Mouse (Mus musculus): Measurements from ENCODE around the gene Abcg1. TPM values are rescaled to one million over a fixed set of nuclear protein-coding genes. Genes with fewer than 3 reads are reported as not detected.

Gene Abcg1
- polyA plus RNA-seq, 1 experiment from 2014 or later = 8.9 TPM

DNA sequence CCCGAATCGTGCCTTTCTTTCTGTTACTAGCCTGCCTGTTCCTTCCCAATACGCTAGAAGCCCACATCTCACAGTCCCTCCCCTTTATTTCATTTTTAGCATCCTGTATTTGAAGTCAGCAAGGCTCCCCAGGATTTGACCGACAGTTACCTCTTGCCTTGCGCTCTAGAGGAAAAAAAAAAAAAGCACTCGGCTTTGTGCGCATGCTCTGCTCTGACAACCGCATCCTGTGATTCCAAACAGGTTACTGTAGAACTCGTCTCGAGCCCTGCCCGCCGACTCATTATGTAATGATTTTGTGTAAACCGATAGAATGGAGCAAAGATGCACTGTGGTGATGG lies 1.2 kb downstream of the Abcg1 start:
- WGBS (ENCODE audit: insufficient replicate concordance) = 2% methylated on average over 13 of the region's 13 CpGs
- no peak for TF ChIP-seq CTCF (IDR thresholded peaks at IDR 0.05; ENCODE audit: low read depth)
- no peak for TF ChIP-seq EP300 (IDR thresholded peaks at IDR 0.05; ENCODE audit: low read depth)
- peak overlapping the region; percentile 90 for H3K4me2 ChIP-seq (ENCODE audit: low read depth, low read length)
- H3K4me1 ChIP-seq (ENCODE audit: insufficient read depth) = peaks cover 49% of the 10 kb centered on the region
- H3K36me3 ChIP-seq (replicated peaks; ENCODE audit: insufficient read depth, low read length) = no peaks in the 10 kb centered on the region
- ATAC-seq (peak; percentile 38), DNase-seq (peak; percentile 64)
- H3K27ac ChIP-seq (ENCODE audit: low read depth) = peak overlapping the region; percentile 82
- peak overlapping the region; percentile 67 for H3K9ac ChIP-seq (replicated peaks)
- H3K4me3 ChIP-seq (ENCODE audit: low read depth, low read length) = peak overlapping the region; percentile 66
- H3K27me3 ChIP-seq (ENCODE audit: insufficient read depth, low read length) = peaks cover 9% of the 10 kb centered on the region; the same call in 1 of the 2 replicates
- H3K9me3 ChIP-seq (ENCODE audit: low read length) = peaks cover under 1% of the 10 kb centered on the region

DNA sequence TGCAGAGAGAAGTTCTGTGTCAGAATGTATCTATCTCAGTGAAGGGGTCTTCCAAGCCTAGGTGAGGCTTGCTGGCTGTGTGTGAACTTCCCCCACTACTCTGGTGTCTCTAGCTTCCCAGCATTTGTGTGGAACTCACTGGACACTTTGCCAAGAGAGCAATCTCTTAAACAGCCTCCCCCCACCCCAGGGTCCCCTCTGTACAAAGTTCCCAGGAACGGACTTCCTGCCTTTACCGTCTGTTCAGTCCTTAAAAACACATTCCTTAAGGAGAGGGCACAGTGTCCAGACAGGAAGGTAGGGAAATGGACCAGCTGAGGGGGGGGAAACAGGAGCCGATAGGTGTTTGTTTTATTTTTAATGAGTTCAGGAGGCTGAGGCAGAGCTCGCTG lies 2.7 kb downstream of the Abcg1 start:
- Histone ChIP-seq H3K27ac (ENCODE audit: low read depth) (peak overlapping the region; percentile 66; the same call in 1 of the 2 replicates), H3K4me3 (ENCODE audit: low read depth, low read length) (0 out of 2 replicates have a peak overlapping the region, but pooled peaks have one; percentile 2), H3K27me3 (ENCODE audit: insufficient read depth, low read length) (peaks cover 9% of the 10 kb centered on the region; the same call in 1 of the 2 replicates), H3K9ac (replicated peaks) (no peak overlapping the region), H3K9me3 (ENCODE audit: low read length) (no peaks in the 10 kb centered on the region), H3K36me3 (replicated peaks; ENCODE audit: insufficient read depth, low read length) (0 out of 2 replicates have a peak, but pooled peaks cover 4% of the 10 kb centered on the region), H3K4me2 (ENCODE audit: low read depth, low read length) (peak overlapping the region; percentile 90), H3K4me1 (ENCODE audit: insufficient read depth) (peaks cover 49% of the 10 kb centered on the region)
- no peak for ATAC-seq
- no peak for TF ChIP-seq CTCF (IDR thresholded peaks at IDR 0.05; ENCODE audit: low read depth)
- TF ChIP-seq EP300 (IDR thresholded peaks at IDR 0.05; ENCODE audit: low read depth) = no peak
- 43% methylated on average over 4 of the region's 4 CpGs for WGBS (ENCODE audit: insufficient replicate concordance)
- no peak for DNase-seq

DNA sequence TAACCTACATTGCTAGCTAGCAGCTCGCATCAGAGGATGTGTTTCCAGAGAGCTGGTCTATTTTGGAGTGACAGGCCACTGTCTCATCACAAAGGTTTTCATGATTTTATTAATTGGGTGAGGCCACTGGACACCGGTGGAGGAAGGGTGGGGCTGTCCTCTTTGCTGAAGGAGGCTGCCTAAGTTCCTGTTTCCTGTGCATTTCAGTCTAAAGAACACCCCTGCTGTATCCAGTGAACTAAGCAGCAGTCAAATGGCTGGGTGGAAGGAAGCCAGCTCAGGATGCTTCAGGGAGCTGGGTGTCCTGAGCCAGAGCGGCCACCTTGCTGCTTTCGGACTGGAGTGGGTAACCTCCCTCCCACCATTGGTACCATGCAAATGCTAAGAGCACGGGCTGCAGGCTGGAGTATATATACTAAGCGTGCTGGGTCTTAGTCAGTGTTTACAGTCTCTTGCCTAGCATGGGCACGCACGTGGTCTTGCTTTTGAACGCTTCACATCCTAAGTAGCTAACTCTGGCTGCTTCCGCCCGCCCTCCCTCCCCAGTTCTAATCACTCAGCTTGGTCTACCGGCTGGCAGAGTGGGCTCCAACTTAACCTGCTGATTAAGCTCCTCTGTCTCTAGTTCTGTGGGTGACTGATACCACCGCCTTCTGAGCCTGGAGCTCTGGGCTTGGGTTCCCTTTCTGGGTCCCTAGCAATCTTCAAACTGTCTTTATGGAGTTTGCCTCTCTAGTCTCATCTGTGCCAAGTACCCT lies 3.3 kb downstream of the Abcg1 start:
- H3K36me3 ChIP-seq (replicated peaks; ENCODE audit: insufficient read depth, low read length) = peaks cover 8% of the 10 kb centered on the region; the same call in 1 of the 2 replicates
- H3K4me1 ChIP-seq (ENCODE audit: insufficient read depth) = peaks cover 49% of the 10 kb centered on the region
- peaks cover 9% of the 10 kb centered on the region; the same call in 1 of the 2 replicates for H3K27me3 ChIP-seq (ENCODE audit: insufficient read depth, low read length)
- peak overlapping the region; percentile 66 for H3K27ac ChIP-seq (ENCODE audit: low read depth)
- DNase-seq (no peak), ATAC-seq (peak; percentile 28)
- no peak overlapping the region for H3K9ac ChIP-seq (replicated peaks)
- H3K4me3 ChIP-seq (ENCODE audit: low read depth, low read length) = 0 out of 2 replicates have a peak overlapping the region, but pooled peaks have one; percentile 2
- TF ChIP-seq EP300 (IDR thresholded peaks at IDR 0.05; ENCODE audit: low read depth) (peak; percentile 45; the same call in 1 of the 2 replicates), CTCF (IDR thresholded peaks at IDR 0.05; ENCODE audit: low read depth) (no peak)
- whole genome bisulfite sequencing (ENCODE audit: insufficient replicate concordance) = 21% methylated on average over 13 of the region's 13 CpGs
- no peaks in the 10 kb centered on the region for H3K9me3 ChIP-seq (ENCODE audit: low read length)
- H3K4me2 ChIP-seq (ENCODE audit: low read depth, low read length) = peak overlapping the region; percentile 90

DNA sequence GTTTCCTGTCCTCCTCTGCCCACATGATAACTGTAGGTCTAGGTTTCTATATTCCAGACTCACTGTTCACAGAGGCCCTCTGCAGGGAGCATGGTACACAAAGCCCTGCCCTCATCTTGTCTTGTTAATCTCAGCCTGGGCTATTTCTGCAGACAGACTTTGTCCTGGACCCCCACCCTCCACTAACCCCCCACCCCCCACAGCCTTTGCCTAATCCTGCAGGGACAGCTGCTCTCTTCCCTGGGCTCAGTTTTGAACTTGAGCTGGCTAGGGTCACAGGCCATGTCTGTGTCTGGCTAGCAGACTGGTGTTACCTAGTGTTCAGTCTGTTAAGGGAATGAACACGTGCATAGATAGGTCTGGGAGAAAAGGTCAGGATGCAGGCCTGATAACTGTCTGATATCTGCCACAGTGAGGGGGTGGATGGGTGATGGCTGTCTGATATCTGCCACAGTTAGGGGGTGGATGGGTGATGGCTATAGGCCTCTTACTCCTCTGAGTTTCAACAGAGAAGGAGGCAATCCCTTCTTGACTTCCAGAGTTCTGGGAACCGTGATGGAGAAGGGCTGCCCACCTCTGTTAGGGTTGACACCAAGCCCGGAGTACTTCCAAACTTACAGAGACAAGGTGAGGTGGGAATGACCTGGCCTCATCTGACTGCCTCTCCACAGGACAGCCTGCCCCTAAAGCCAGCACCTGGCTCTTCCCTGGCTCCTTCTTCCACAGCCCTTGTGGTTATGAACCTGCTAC lies 4.0 kb downstream of the Abcg1 start:
- TF ChIP-seq CTCF (IDR thresholded peaks at IDR 0.05; ENCODE audit: low read depth) (no peak), EP300 (IDR thresholded peaks at IDR 0.05; ENCODE audit: low read depth) (no peak)
- no peak for DNase-seq
- no peak for ATAC-seq
- peaks cover 9% of the 10 kb centered on the region; the same call in 1 of the 2 replicates for H3K27me3 ChIP-seq (ENCODE audit: insufficient read depth, low read length)
- H3K27ac ChIP-seq (ENCODE audit: low read depth) = peak overlapping the region; percentile 66
- WGBS (ENCODE audit: insufficient replicate concordance) = 58% methylated on average over 3 of the region's 3 CpGs
- peaks cover 8% of the 10 kb centered on the region; the same call in 1 of the 2 replicates for H3K36me3 ChIP-seq (replicated peaks; ENCODE audit: insufficient read depth, low read length)
- peaks cover 49% of the 10 kb centered on the region for H3K4me1 ChIP-seq (ENCODE audit: insufficient read depth)
- no peaks in the 10 kb centered on the region for H3K9me3 ChIP-seq (ENCODE audit: low read length)
- H3K4me3 ChIP-seq (ENCODE audit: low read depth, low read length) = no peak overlapping the region
- H3K4me2 ChIP-seq (ENCODE audit: low read depth, low read length) = peak overlapping the region; percentile 90
- H3K9ac ChIP-seq (replicated peaks) = no peak overlapping the region

DNA sequence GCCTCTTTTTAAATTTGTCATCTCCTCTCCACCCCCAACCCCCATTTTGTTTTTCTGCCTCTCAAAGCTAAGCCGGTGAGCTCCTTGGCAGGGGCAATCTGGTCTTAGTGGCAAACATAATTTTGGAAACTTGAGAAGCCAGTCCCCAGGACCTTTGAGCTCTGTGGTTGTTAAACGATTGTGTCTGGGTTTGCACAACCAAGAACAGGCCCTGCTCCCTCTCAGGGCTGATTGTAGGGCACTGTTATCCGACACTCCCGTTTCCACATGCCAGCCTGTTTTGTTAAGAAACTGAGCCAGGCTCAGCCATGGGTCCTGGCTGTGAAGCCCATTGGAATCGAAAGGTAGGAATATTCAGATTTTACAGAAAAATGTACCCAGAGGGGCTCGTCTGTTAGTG lies 8.6 kb downstream of the Abcg1 start:
- WGBS (ENCODE audit: insufficient replicate concordance) = 74% methylated on average over 6 of the region's 6 CpGs
- Histone ChIP-seq H3K27me3 (ENCODE audit: insufficient read depth, low read length) (no peaks in the 10 kb centered on the region), H3K4me3 (ENCODE audit: low read depth, low read length) (no peak overlapping the region), H3K27ac (ENCODE audit: low read depth) (no peak overlapping the region), H3K36me3 (replicated peaks; ENCODE audit: insufficient read depth, low read length) (peaks cover 11% of the 10 kb centered on the region; the same call in 1 of the 2 replicates), H3K9ac (replicated peaks) (no peak overlapping the region), H3K9me3 (ENCODE audit: low read length) (no peaks in the 10 kb centered on the region), H3K4me1 (ENCODE audit: insufficient read depth) (peaks cover 29% of the 10 kb centered on the region), H3K4me2 (ENCODE audit: low read depth, low read length) (no peak overlapping the region)
- DNase-seq = no peak
- no peak for TF ChIP-seq CTCF (IDR thresholded peaks at IDR 0.05; ENCODE audit: low read depth)
- TF ChIP-seq EP300 (IDR thresholded peaks at IDR 0.05; ENCODE audit: low read depth) = no peak
- no peak for ATAC-seq

DNA sequence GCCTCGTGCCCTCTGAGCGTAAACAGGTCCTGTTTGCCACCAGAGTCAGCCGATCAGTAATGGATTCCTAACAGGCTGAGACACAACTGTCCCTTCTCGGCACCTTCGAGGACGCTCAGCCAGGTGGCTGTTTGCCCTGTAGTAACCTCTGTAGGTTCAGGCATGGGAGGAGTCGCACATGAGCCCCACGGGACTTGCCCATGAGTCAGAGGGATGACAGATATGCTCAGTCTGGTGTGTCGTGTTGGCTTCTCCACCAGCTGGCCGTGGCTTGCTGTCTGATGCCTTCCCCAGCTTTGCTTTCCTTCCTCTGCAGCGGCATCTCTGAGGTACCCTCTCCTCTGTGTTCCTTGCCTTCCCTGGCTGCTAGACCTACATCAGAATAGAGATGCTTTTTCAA lies 9.6 kb downstream of the Abcg1 start:
- no peak for TF ChIP-seq CTCF (IDR thresholded peaks at IDR 0.05; ENCODE audit: low read depth)
- TF ChIP-seq EP300 (IDR thresholded peaks at IDR 0.05; ENCODE audit: low read depth) = no peak
- 50% methylated on average over 11 of the region's 11 CpGs for WGBS (ENCODE audit: insufficient replicate concordance)
- no peak overlapping the region for H3K4me2 ChIP-seq (ENCODE audit: low read depth, low read length)
- peak; percentile 58 for DNase-seq
- H3K27ac ChIP-seq (ENCODE audit: low read depth) = no peak overlapping the region
- peak; percentile 65 for ATAC-seq
- H3K36me3 ChIP-seq (replicated peaks; ENCODE audit: insufficient read depth, low read length) = peaks cover 11% of the 10 kb centered on the region
- no peaks in the 10 kb centered on the region for H3K9me3 ChIP-seq (ENCODE audit: low read length)
- peaks cover 30% of the 10 kb centered on the region for H3K4me1 ChIP-seq (ENCODE audit: insufficient read depth)
- no peaks in the 10 kb centered on the region for H3K27me3 ChIP-seq (ENCODE audit: insufficient read depth, low read length)
- no peak overlapping the region for H3K4me3 ChIP-seq (ENCODE audit: low read depth, low read length)
- no peak overlapping the region for H3K9ac ChIP-seq (replicated peaks)
